Mouse (Mus musculus) midbrain, embryonic 16.5 days (tissue): ENCODE measurements around the gene Cpne2. TPM values are rescaled to one million over a fixed set of nuclear protein-coding genes. Genes with fewer than 3 reads are reported as not detected.

Source experiments
- ATAC-seq: fragments of 200-750 bp; cut with Nextera tagmentation; 2 replicates; pipeline ENCODE4 v1.8.0; 2017; ENCODE audit warnings: moderate TSS enrichment
- H3K27ac ChIP-seq: fragments of 300-500 bp; sonication (generic); 2 replicates; pipeline ENCODE4 v1.5.1; 2014; ENCODE audit warnings: mild to moderate bottlenecking, low read length, mixed read lengths
- H3K27me3 ChIP-seq: fragments of 300-500 bp; sonication (generic); 2 replicates; pipeline ENCODE4 v1.6.1; 2014; ENCODE audit warnings: low read depth, low read length, mixed read lengths; ENCODE audit not compliant: control insufficient read depth, insufficient read depth
- H3K36me3 ChIP-seq: fragments of 300-500 bp; sonication (generic); 2 replicates; pipeline ENCODE4 v1.6.1; 2014; ENCODE audit warnings: mild to moderate bottlenecking, low read length, moderate library complexity, mixed read lengths; ENCODE audit not compliant: control insufficient read depth, insufficient read depth
- H3K4me1 ChIP-seq: fragments of 300-500 bp; sonication (generic); 2 replicates; pipeline ENCODE4 v1.6.1; 2014; ENCODE audit warnings: mild to moderate bottlenecking, low read length, mixed read lengths; ENCODE audit not compliant: control insufficient read depth, insufficient read depth
- H3K4me2 ChIP-seq: fragments of 300-500 bp; sonication (generic); 2 replicates; pipeline ENCODE4 v1.6.1; 2014; ENCODE audit warnings: mild to moderate bottlenecking, low read length, mixed read lengths
- H3K4me3 ChIP-seq: fragments of 300-500 bp; sonication (generic); 2 replicates; pipeline ENCODE4 v1.5.1; 2014; ENCODE audit warnings: low read depth, mild to moderate bottlenecking, low read length, moderate library complexity, mixed read lengths
- H3K9ac ChIP-seq: fragments of 300-500 bp; sonication (generic); 2 replicates; pipeline ENCODE4 v1.6.1; 2014; ENCODE audit warnings: low read depth, low read length, mixed read lengths
- H3K9me3 ChIP-seq: fragments of 300-500 bp; sonication (generic); replicated peaks from 2 replicates; pipeline ENCODE4 v1.6.1; 2014; ENCODE audit warnings: mild to moderate bottlenecking, low read length, mixed read lengths; ENCODE audit not compliant: control insufficient read depth, poor library complexity, severe bottlenecking
- WGBS: fragments of 180-500 bp; shearing (Covaris S2); extraction: QIAGEN DNeasy Blood & Tissue Kit; methylation state at CpG from one replicate; pipeline ENCODE4 v1.1.7; 2014; 5-methylcytosine and 5-hydroxymethylcytosine counted together
- microRNA-seq: library from miRNA; unstranded; fragments of <30 nt; microRNA quantifications from one replicate; pipeline ENCODE4, GENCODE M21; 2017
- polyA plus RNA-seq: library from polyadenylated mRNA; unstranded; fragments of >200 nt; fragmentation: Nextera tagmentation; extraction: Ambion mirVana; gene quantifications from 2 replicates; pipeline ENCODE4 v1.2.1, GENCODE M21; 2015

The Cpne2 gene
- polyA plus RNA-seq, 1 experiment from 2014 or later: 26.2 TPM

DNA sequence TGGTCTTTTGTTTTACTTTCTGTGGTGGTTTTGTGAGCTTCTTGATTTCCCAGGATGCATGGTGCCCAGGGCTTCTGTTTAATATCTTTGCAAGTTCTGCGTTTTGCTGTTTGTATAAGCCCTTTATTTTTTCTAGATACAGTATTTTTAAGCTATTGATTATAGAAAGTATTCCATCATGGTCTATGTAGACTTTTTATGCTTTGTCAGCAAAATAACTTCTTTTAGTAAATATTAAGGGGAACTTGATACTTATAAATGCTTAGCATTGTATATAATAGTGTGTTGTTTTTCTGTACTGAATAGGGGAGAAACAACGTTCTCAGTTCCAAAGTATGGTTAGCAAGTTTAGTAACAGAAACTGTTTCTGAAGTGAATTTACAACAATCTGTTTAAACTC, 71.2 kb downstream of the Cpne2 start:
- H3K4me3 ChIP-seq: no peak overlapping the region
- 86% methylated on average over 2 of the region's 2 CpGs for WGBS
- H3K9me3 ChIP-seq: no peaks in the 10 kb centered on the region
- no peak overlapping the region for H3K9ac ChIP-seq
- H3K4me1 ChIP-seq: peaks cover 30% of the 10 kb centered on the region
- H3K4me2 ChIP-seq: no peak overlapping the region
- no peaks in the 10 kb centered on the region for H3K36me3 ChIP-seq
- no peaks in the 10 kb centered on the region for H3K27me3 ChIP-seq
- H3K27ac ChIP-seq: no peak overlapping the region
- no peak for ATAC-seq

- Histone ChIP-seq H3K4me3 (no peak overlapping the region), H3K9ac (no peak overlapping the region), H3K4me1 (peaks cover 15% of the 10 kb centered on the region), H3K4me2 (no peak overlapping the region), H3K9me3 (no peaks in the 10 kb centered on the region), H3K27me3 (no peaks in the 10 kb centered on the region), H3K36me3 (no peaks in the 10 kb centered on the region), H3K27ac (no peak overlapping the region)
- ATAC-seq: no peak
- WGBS: 93% methylated on average over 5 of the region's 5 CpGs
Measured at GRCm38 (mm10) chr8:94607064-94607463, 74.3 kb downstream of the Cpne2 start.

Small RNA genes lying within 50 kb of the gene (microRNA-seq; reads per million reads assigned to microRNA genes)
- not detected for gene Mir7072

Other genes with a start within 250 kb of the Cpne2 start
- 0.09 TPM in 1 of 2 replicates, not detected in the other for gene Slc12a3, start 203.8 kb upstream of the Cpne2 start, polyA plus RNA-seq
- gene Herpud1, start 146.6 kb upstream of the Cpne2 start, polyA plus RNA-seq: 72.3 and 82.7 TPM in 2 replicates
- gene Nlrc5, start 98.6 kb upstream of the Cpne2 start, polyA plus RNA-seq: 0.49 and 0.77 TPM in 2 replicates
- 51.2 and 56.6 TPM in 2 replicates for gene Rspry1, start 68.9 kb downstream of the Cpne2 start, polyA plus RNA-seq
- 74.0 and 88.9 TPM in 2 replicates for gene Fam192a, start 69.0 kb downstream of the Cpne2 start, polyA plus RNA-seq
- 179 and 183 TPM in 2 replicates for gene Arl2bp, start 133.6 kb downstream of the Cpne2 start, polyA plus RNA-seq
- gene Pllp, start 163.3 kb downstream of the Cpne2 start, polyA plus RNA-seq: 1.7 and 3.4 TPM in 2 replicates
- gene Ccl22, start 212.6 kb downstream of the Cpne2 start, polyA plus RNA-seq: not detected in 2 replicates
- gene Cx3cl1, start 239.0 kb downstream of the Cpne2 start, polyA plus RNA-seq: 38.4 and 55.8 TPM in 2 replicates